25 mouse cellular contexts compared by ENCODE assay signal in genomic region chr2:22760452-22760851, GRCm38 (mm10). TPM values are rescaled to one million over a fixed set of nuclear protein-coding genes. Genes with fewer than 3 reads are reported as not detected.
DNase-seq lines count a peak whose midpoint lies in the region; ATAC-seq and TF ChIP-seq lines count a peak whose summit lies in the region.
"Had no signal": no experiment of that assay in that cellular context is flagged by ENCODE, and none has a peak within 500 bp of the region (broad histone marks: within the 10 kb centered on the region; RNA-seq: fewer than 3 reads in every experiment).

No protein-coding gene starts in this region.

- H3K79me2 ChIP-seq in MEL (ENCODE audit: control insufficient read depth, insufficient read depth, low read length, poor library complexity), result no peaks in the 10 kb centered on the region

- H3K36me3 ChIP-seq in kidney, embryonic 16.5 days (ENCODE audit: insufficient read depth, low read length), result no peaks in the 10 kb centered on the region
- H3K36me3 ChIP-seq in MEL (ENCODE audit: control insufficient read depth in 1 of 2, insufficient read depth in 2 of 2, low read length in 2 of 2), result peaks cover 0 to 12% of the 10 kb centered on the region in 2 experiments; a peak in 2 of 4 replicates
- no peaks in the 10 kb centered on the region for H3K36me3 ChIP-seq in midbrain, embryonic 16.5 days (ENCODE audit: control insufficient read depth, insufficient read depth, low read length)
- H3K36me3 ChIP-seq: embryonic facial prominence, embryonic 13.5 days; forebrain, embryonic 12.5 days; forebrain, embryonic 15.5 days; G1E; hindbrain, embryonic 12.5 days; hindbrain, embryonic 15.5 days had no signal

- no peak overlapping the region for H3K27ac ChIP-seq in kidney, embryonic 16.5 days (ENCODE audit: low read length)
- peak overlapping the region; percentile 25; the same call in 1 of the 2 replicates for H3K27ac ChIP-seq in MEL (ENCODE audit: control insufficient read depth, low read depth, low read length)
- H3K27ac ChIP-seq in midbrain, embryonic 16.5 days (ENCODE audit: low read length), result no peak overlapping the region
- H3K27ac ChIP-seq in gastrocnemius, adult 2 months, result no peak overlapping the region
- H3K27ac ChIP-seq: embryonic facial prominence, embryonic 13.5 days; forebrain, embryonic 12.5 days; forebrain, embryonic 15.5 days; hindbrain, embryonic 12.5 days; hindbrain, embryonic 15.5 days had no signal

- no peak for TF ChIP-seq EP300 in MEL (IDR thresholded peaks at IDR 0.05; ENCODE audit: low read depth in 1 of 2, low read length in 2 of 2)

- no peaks in the 10 kb centered on the region for H3K9me3 ChIP-seq in kidney, embryonic 16.5 days (ENCODE audit: low read length)
- no peaks in the 10 kb centered on the region for H3K9me3 ChIP-seq in MEL (replicated peaks; ENCODE audit: insufficient read depth, low read length)
- no peaks in the 10 kb centered on the region for H3K9me3 ChIP-seq in midbrain, embryonic 16.5 days (replicated peaks; ENCODE audit: control insufficient read depth, low read length, poor library complexity, severe bottlenecking)
- H3K9me3 ChIP-seq: embryonic facial prominence, embryonic 13.5 days; forebrain, embryonic 12.5 days; forebrain, embryonic 15.5 days; G1E; hindbrain, embryonic 12.5 days; hindbrain, embryonic 15.5 days had no signal

- no peak for TF ChIP-seq CTCF in MEL (IDR thresholded peaks at IDR 0.05 in 2 of 3, conservative IDR thresholded peaks at IDR 0.05 in 1 of 3; ENCODE audit: control insufficient read depth in 1 of 3, insufficient read depth in 1 of 3, low read depth in 2 of 3, low read length in 3 of 3, poor library complexity in 1 of 3, severe bottlenecking in 1 of 3)
- no peak for TF ChIP-seq CTCF in gastrocnemius, adult 2 months (IDR thresholded peaks at IDR 0.05)

- intact Hi-C loops in gastrocnemius, adult 2 months (cut with DNase I), result loop anchor here (5.0 kb wide), 1 partner anchor 107 kb away; no protein-coding TSS in a partner anchor

- no peak for DNase-seq in kidney, adult 9 months
- DNase-seq in MEL (ENCODE audit: low read depth, low spot score), result no peak
- peak; percentile 42 for DNase-seq in brain, adult 2 months (ENCODE audit: low read depth, low spot score)
- DNase-seq in gonadal fat pad, adult 2 months (ENCODE audit: low read depth), result peak; percentile 95
- no peak for DNase-seq in gastrocnemius, adult 2 months
- DNase-seq in lung, postnatal 14 days, result no peak
- DNase-seq: adrenal gland, adult 8-10 months; adrenal gland, postnatal 25 days; B cell, adult 2 months; cerebellum, adult 18-20 months; cerebellum, adult 9-10 months; cerebellum, postnatal 14 days; gastrocnemius, postnatal 10 days; gastrocnemius, postnatal 36 days had no signal

- H3K4me1 ChIP-seq in kidney, embryonic 16.5 days (ENCODE audit: insufficient read depth, low read length), result 0 out of 2 replicates have a peak, but pooled peaks cover 4% of the 10 kb centered on the region
- peaks cover 6 to 17% of the 10 kb centered on the region in 2 experiments for H3K4me1 ChIP-seq in MEL (ENCODE audit: control insufficient read depth in 1 of 2, insufficient read depth in 2 of 2, low read length in 2 of 2)
- H3K4me1 ChIP-seq in midbrain, embryonic 16.5 days (ENCODE audit: control insufficient read depth, insufficient read depth, low read length), result no peaks in the 10 kb centered on the region
- H3K4me1 ChIP-seq: embryonic facial prominence, embryonic 13.5 days; forebrain, embryonic 12.5 days; forebrain, embryonic 15.5 days; hindbrain, embryonic 12.5 days; hindbrain, embryonic 15.5 days had no signal

- peak; percentile 57; the same call in 1 of the 2 replicates for ATAC-seq in kidney, embryonic 16.5 days (ENCODE audit: low FRiP score, low TSS enrichment)
- no peak for ATAC-seq in midbrain, embryonic 16.5 days
- ATAC-seq: forebrain, embryonic 15.5 days; intestine, postnatal 0 days had no signal

- no peak overlapping the region for H3K9ac ChIP-seq in kidney, embryonic 16.5 days (replicated peaks; ENCODE audit: low read length)
- no peak overlapping the region for H3K9ac ChIP-seq in MEL (ENCODE audit: control insufficient read depth, low read depth, low read length, poor library complexity, severe bottlenecking)
- no peak overlapping the region for H3K9ac ChIP-seq in midbrain, embryonic 16.5 days (ENCODE audit: low read depth, low read length)
- H3K9ac ChIP-seq: embryonic facial prominence, embryonic 13.5 days; forebrain, embryonic 12.5 days; forebrain, embryonic 15.5 days; hindbrain, embryonic 12.5 days; hindbrain, embryonic 15.5 days had no signal

- H3K4me2 ChIP-seq in kidney, embryonic 16.5 days (replicated peaks; ENCODE audit: low read depth, low read length), result no peak overlapping the region
- H3K4me2 ChIP-seq in midbrain, embryonic 16.5 days (ENCODE audit: low read length), result no peak overlapping the region
- H3K4me2 ChIP-seq: embryonic facial prominence, embryonic 13.5 days; forebrain, embryonic 12.5 days; forebrain, embryonic 15.5 days; heart, embryonic 11.5 days; hindbrain, embryonic 12.5 days; hindbrain, embryonic 15.5 days had no signal

- H3K4me3 ChIP-seq in kidney, embryonic 16.5 days (ENCODE audit: low read length), result no peak overlapping the region
- no peak overlapping the region for H3K4me3 ChIP-seq in MEL (ENCODE audit: control insufficient read depth in 1 of 2, insufficient read depth in 1 of 2, low read depth in 2 of 2, low read length in 2 of 2)
- no peak overlapping the region for H3K4me3 ChIP-seq in midbrain, embryonic 16.5 days (ENCODE audit: low read depth, low read length)
- no peak overlapping the region for H3K4me3 ChIP-seq in gastrocnemius, adult 2 months
- H3K4me3 ChIP-seq: embryonic facial prominence, embryonic 13.5 days; forebrain, embryonic 12.5 days; forebrain, embryonic 15.5 days; hindbrain, embryonic 12.5 days; hindbrain, embryonic 15.5 days had no signal

- WGBS in kidney, embryonic 16.5 days, result 28% methylated on average over 2 of the region's 2 CpGs
- WGBS in midbrain, embryonic 16.5 days, result 52% methylated on average over 2 of the region's 2 CpGs

- no peak for TF ChIP-seq RAD21 in MEL (IDR thresholded peaks at IDR 0.05; ENCODE audit: low read depth, low read length)

- no peak for TF ChIP-seq POLR2A in MEL (IDR thresholded peaks at IDR 0.05; ENCODE audit: control insufficient read depth in 1 of 2, insufficient read depth in 1 of 2, low read depth in 1 of 2, low read length in 2 of 2, poor library complexity in 1 of 2)

- H3K27me3 ChIP-seq in kidney, embryonic 16.5 days (ENCODE audit: insufficient read depth, low read length), result no peaks in the 10 kb centered on the region
- H3K27me3 ChIP-seq in MEL (ENCODE audit: control insufficient read depth in 1 of 2, insufficient read depth in 2 of 2, low read length in 2 of 2), result no peaks in the 10 kb centered on the region
- H3K27me3 ChIP-seq in midbrain, embryonic 16.5 days (ENCODE audit: control insufficient read depth, insufficient read depth, low read depth, low read length), result no peaks in the 10 kb centered on the region
- H3K27me3 ChIP-seq: CH12.LX; embryonic facial prominence, embryonic 13.5 days; forebrain, embryonic 12.5 days; forebrain, embryonic 15.5 days; hindbrain, embryonic 12.5 days; hindbrain, embryonic 15.5 days had no signal

TF ChIP-seq in MEL, 35 proteins besides CTCF, POLR2A, EP300 and RAD21:
- no peak for TF ChIP-seq USF1 (IDR thresholded peaks at IDR 0.05; ENCODE audit: low read depth, low read length)
- no peak for TF ChIP-seq RCOR1 (IDR thresholded peaks at IDR 0.05; ENCODE audit: low read depth, low read length)
- no peak for TF ChIP-seq POLR2AphosphoS5 (IDR thresholded peaks at IDR 0.05; ENCODE audit: borderline replicate concordance, low read depth, low read length)
- no peak for TF ChIP-seq ZC3H11A (IDR thresholded peaks at IDR 0.05; ENCODE audit: low read depth, low read length)
- TF ChIP-seq NRF1 (IDR thresholded peaks at IDR 0.05; ENCODE audit: insufficient read depth, low read depth, low read length, poor library complexity, severe bottlenecking), result no peak
- no peak for TF ChIP-seq USF2 (IDR thresholded peaks at IDR 0.05; ENCODE audit: borderline replicate concordance in 1 of 2, insufficient read depth in 1 of 2, low read depth in 1 of 2, low read length in 2 of 2)
- no peak for TF ChIP-seq ZKSCAN1 (IDR thresholded peaks at IDR 0.05; ENCODE audit: low read depth, low read length)

RNA-seq across cellular contexts. Expression of gene Apbb1ip, which starts 13.4 kb away (rescaled TPM):
- 1.7 and 1.8 TPM in 2 replicates for polyA plus RNA-seq in kidney, embryonic 16.5 days (2015; fragmentation: Nextera tagmentation; extraction: Ambion mirVana)
- total RNA-seq in MEL (2012; rRNA removed), result 7.4 and 10.8 TPM in 2 replicates
- 10 to 100 TPM in 1 of 2 experiments, not detected in 1; 60.7 TPM for polyA plus RNA-seq in MEL (2012; ENCODE audit: insufficient read depth in 1 of 2, insufficient read length in 2 of 2, low read depth in 1 of 2, low replicate concordance in 2 of 2, missing spikeins in 1 of 2)
- 2.4 and 3.8 TPM in 2 replicates for polyA plus RNA-seq in gonadal fat pad, adult 2 months (2012; rRNA removed)
- 0.70 and 0.91 TPM in 2 replicates for polyA plus RNA-seq in midbrain, embryonic 16.5 days (2015; fragmentation: Nextera tagmentation; extraction: Ambion mirVana)
- total RNA-seq in gastrocnemius, adult 2 months (2021), result 1 to 10 TPM; 2.3 to 2.4 TPM

Comparison
In these comparisons a context has a peak if more than half of its experiments do, and no peak if none do; other contexts are left out.
1. DNase-seq: peak in brain, adult 2 months (single experiment) and gonadal fat pad, adult 2 months (single experiment); none in kidney, adult 9 months (single experiment), MEL (single experiment), gastrocnemius, adult 2 months (single experiment) and lung, postnatal 14 days (single experiment).